Mouse (Mus musculus) 3134 (cell line): ENCODE measurements around the gene Dlg1.

Experiments
- DNase-seq: peaks from one replicate; pipeline ENCODE4 v3.0.0-alpha.2; 2011; ENCODE audit warnings: low spot score; ENCODE audit not compliant: insufficient read length; ENCODE audit errors: extremely low read depth

Dlg1 gene

GRCm38 (mm10) chr16:31896971-31897774 is 233.9 kb downstream of the Dlg1 start:
- DNase-seq = no peak

GRCm38 (mm10) chr16:31898546-31899326 is 235.5 kb downstream of the Dlg1 start:
- no peak for DNase-seq

- DNase-seq = no peak
These were observed 238.6 kb downstream of the Dlg1 start for GRCm38 (mm10) chr16:31901886-31902285.

- no peak for DNase-seq
These were observed 240.0 kb downstream of the Dlg1 start for GRCm38 (mm10) chr16:31903239-31903638.

- DNase-seq = no peak
These were observed 242.1 kb downstream of the Dlg1 start for GRCm38 (mm10) chr16:31905331-31905730.

- no peak for DNase-seq
These were observed 242.9 kb downstream of the Dlg1 start for GRCm38 (mm10) chr16:31905891-31906825.

- no peak for DNase-seq
These were observed 243.7 kb downstream of the Dlg1 start for GRCm38 (mm10) chr16:31906896-31907295.

GRCm38 (mm10) chr16:31908959-31909358 is 245.7 kb downstream of the Dlg1 start:
- no peak for DNase-seq

- DNase-seq = no peak
These were observed 247.1 kb downstream of the Dlg1 start for GRCm38 (mm10) chr16:31910281-31910847.

GRCm38 (mm10) chr16:31917776-31918175 is 254.5 kb downstream of the Dlg1 start:
- DNase-seq = no peak

- DNase-seq = no peak
These were observed 255.0 kb downstream of the Dlg1 start for GRCm38 (mm10) chr16:31918248-31918724.

- no peak for DNase-seq
These were observed 261.1 kb downstream of the Dlg1 start for GRCm38 (mm10) chr16:31924368-31924767.
